Mouse (Mus musculus) ovary, postnatal 36 days (tissue): ENCODE results near the gene Brpf1.
"Not testable (repeated sequence)": the region's sequence is repeated elsewhere in the genome, so short reads cannot be mapped to it uniquely, and the experiment has no call there.

Experiments used
- DNase-seq: peaks from one replicate; pipeline ENCODE4 v3.0.0; 2022; ENCODE audit warnings: low spot score, mixed read lengths

Gene Brpf1

GRCm38 (mm10) chr6:113306322-113306985 lies 483 bp upstream of the Brpf1 start:
- DNase-seq = peak; percentile 100

DNA sequence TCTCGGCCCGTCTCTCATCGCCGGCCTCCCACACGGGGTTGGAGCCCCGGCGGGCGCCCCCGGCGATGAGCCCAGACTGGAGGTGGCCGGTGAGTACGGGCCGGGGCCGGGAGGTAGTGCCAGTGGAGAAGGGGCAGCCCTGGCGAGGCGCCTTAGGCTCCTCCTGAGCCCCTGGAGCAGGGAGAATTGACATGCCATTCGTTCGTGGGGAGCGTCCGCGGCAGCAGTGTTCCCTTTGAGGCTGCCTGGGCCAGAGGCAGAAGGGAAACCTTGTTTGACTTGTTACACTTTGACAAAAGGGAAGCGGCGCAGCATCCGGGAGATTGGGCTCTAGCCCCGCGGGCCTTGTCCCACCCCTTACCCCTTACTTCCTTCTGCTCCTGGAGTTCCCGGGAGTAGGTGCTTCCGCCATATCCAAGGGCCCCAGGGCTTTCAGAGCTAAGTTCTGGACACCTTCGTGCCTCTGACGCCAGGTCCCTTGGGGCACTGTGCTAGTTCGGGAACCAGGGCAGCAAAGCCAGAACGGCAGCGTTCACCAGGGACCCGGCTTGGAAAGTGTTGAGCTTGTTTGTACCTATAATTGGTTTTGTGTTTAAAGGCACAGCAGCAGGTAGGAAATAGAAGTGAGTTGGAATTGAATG lies 664 bp downstream of the Brpf1 start:
- DNase-seq = peak; percentile 45

DNA sequence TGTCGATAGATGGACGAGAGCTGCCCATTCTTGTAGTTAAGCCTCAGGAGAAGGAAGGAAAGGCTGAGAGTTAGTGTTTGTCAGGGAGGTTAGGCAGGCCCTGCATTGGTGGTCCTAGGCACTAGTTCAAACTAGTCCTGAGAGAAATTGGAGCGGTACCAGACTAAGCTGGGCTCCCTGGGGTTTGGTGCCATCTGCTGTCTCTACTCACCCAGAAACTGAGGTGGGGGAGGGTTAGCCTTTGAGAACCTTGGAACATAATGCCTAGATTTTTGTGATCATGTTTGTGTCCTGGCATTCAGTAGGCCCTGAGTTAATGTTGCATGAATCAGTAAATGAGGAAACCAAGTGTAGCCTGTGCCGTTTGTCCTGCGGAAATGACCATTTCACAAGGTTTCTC lies 1.2 kb downstream of the Brpf1 start:
- no peak for DNase-seq

GRCm38 (mm10) chr6:113315972-113316371 lies 9.0 kb downstream of the Brpf1 start:
- DNase-seq = no peak

- peak; percentile 95 for DNase-seq
Measured at GRCm38 (mm10) chr6:113326533-113327315, 19.8 kb downstream of the Brpf1 start, which contains the start of gene Ogg1. Gene Ogg1 (plus strand): TSS chr6:113326972.

DNA sequence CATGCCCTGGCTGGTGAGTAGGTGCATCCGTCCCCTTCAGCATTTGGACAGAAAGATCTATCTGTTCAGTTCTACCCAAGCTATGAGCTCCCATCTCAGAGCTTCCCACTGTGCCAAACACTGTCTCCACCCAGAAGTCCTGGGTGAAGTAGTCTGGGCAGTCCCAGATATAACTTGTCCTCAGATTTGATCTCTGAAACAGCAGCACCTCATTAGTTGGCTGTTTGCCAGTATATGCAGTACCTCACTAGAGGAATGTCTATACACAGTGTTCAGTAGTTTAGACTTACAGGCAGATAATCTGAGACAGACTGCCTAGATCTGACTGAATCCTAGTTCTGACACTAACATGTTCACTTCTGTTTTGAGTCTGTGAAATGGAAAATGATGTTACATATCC lies 22.5 kb downstream of the Brpf1 start:
- DNase-seq = no peak

- no peak for DNase-seq
Measured at GRCm38 (mm10) chr6:113330547-113330946, 23.6 kb downstream of the Brpf1 start.

- no peak for DNase-seq
Measured at GRCm38 (mm10) chr6:113331721-113332120, 24.8 kb downstream of the Brpf1 start.

GRCm38 (mm10) chr6:113332734-113333133 lies 25.8 kb downstream of the Brpf1 start:
- not testable (repeated sequence) for DNase-seq

- DNase-seq = peak; percentile 47
Measured at GRCm38 (mm10) chr6:113333137-113333950, 26.4 kb downstream of the Brpf1 start.

DNA sequence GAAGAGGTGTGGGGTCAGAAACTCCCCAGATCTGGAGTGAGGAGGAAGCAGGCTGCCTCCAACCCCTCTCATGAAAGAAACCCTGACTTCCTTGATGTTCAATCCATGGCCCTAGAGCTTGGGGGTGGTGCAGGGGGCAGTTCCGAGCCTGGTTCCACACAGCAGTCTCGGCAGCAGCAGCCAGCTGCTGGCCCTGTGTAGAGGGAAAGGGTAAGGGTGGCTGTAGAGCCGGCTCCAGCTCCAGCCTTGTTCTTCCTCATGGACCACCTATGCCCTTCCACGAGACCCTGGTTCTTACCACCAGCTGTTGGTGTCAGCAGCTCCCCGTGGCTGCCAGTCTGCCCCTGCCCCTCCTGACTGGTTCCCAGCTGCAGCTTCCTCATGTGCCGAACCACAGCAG lies 27.3 kb downstream of the Brpf1 start:
- DNase-seq = no peak

- no peak for DNase-seq
Measured at GRCm38 (mm10) chr6:113336852-113337620, 30.1 kb downstream of the Brpf1 start.

GRCm38 (mm10) chr6:113341574-113341973 lies 34.6 kb downstream of the Brpf1 start:
- DNase-seq = no peak

GRCm38 (mm10) chr6:113342297-113342696 lies 35.4 kb downstream of the Brpf1 start:
- no peak for DNase-seq

GRCm38 (mm10) chr6:113343177-113344092 lies 36.5 kb downstream of the Brpf1 start, which contains the start of gene Camk1:
Gene Camk1 (minus strand): TSS chr6:113343984.
- peak; percentile 84 for DNase-seq

DNA sequence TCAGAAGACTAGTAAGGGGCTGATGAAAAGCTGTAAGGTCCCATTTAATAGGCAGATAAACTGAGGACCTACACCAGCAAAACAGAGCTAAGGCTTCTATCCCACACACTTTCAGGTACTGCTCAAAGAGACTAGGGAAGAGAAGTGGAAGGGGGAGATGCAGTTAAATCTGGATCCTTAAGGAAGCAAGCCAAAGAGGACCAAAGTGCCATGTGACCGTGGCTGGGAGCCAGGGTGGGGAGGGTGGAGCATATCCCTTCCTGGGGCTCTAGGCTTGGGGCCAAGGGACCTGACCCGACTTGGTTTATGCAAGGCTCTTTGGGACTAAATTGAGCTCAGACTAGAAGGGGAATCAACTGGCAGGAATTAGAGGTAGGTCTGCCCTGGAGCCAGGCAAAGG lies 37.4 kb downstream of the Brpf1 start:
- DNase-seq = peak; percentile 71

DNA sequence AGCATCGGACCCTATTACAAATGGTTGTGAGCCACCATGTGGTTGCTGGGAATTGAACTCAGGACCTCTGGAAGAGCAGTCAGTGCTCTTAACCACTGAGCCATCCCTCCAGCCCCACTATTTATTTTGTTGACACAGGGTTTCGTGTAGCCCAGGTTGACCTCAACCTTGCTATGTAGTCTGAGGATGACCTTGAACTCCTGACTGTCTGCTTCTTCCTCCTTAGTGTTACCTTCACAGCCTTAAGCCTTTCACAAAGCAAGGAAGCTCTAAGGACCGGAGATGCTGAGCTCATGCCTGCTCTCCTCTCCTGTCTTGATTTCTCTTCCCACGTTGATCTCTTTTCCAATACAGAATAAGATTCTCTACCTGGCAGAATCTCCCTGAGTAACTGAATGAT lies 40.0 kb downstream of the Brpf1 start:
- no peak for DNase-seq

DNA sequence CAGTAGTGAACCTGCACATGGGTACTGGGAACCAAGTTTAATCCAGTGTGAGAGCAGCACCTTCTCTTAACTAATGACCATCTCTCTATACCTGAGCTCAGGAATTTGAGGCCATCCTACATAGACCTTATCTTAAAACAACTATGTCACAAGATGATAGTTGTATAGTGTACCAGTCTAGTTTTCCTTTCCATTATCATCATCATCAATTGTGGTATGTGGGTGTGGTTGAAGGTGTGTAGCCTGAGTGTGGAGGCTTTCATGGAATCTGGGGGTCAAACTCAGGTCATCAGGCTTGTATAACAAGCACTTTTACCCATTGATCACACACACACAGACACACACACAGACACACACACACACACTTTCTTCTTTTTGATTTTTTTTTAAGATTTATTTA lies 43.6 kb downstream of the Brpf1 start:
- no peak for DNase-seq

GRCm38 (mm10) chr6:113351161-113351560 lies 44.2 kb downstream of the Brpf1 start:
- DNase-seq = no peak

DNA sequence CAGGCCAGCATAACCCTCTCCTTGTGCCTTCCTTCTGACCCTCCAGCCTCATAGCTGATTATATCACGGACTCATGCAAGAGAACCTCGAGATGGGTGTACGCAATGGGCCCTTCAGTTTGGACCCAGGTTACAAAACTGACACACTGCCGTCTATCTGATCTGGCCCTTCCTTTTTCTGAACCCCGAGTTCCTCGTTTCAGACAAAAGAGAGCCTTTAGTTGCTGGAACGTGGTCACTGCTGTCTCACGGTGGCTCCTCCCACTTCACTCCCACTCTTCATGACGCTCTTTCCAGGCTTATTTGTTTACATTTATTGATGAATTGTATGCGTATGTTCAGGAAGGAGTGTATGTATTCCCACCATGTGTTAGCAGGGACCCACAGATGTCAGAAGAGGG lies 44.7 kb downstream of the Brpf1 start:
- DNase-seq = no peak
